Mouse (Mus musculus) lung, postnatal 0 days (tissue): Measurements from ENCODE around the gene Tifab.

Experiments
- CTCF ChIP-seq: IDR thresholded peaks from 2 replicates; pipeline ENCODE4 v1.5.1; 2016; ENCODE audit warnings: antibody characterized with exemption, mild to moderate bottlenecking
- EP300 ChIP-seq: IDR thresholded peaks from 2 replicates; pipeline ENCODE4 v1.6.1; 2016; ENCODE audit warnings: antibody characterized with exemption, mild to moderate bottlenecking, control low read depth

- TF ChIP-seq CTCF (no peak), EP300 (no peak)
Measured at GRCm38 (mm10) chr13:56221995-56222848, 43.5 kb upstream of the Tifab start.
